Mouse (Mus musculus) midbrain, embryonic 14.5 days (tissue): Measurements from ENCODE around the gene Mrm1. TPM values are rescaled to one million over a fixed set of nuclear protein-coding genes. Genes with fewer than 3 reads are reported as not detected.
"Not testable (repeated sequence)": the region's sequence is repeated elsewhere in the genome, so short reads cannot be mapped to it uniquely, and the experiment has no call there.

ENCODE experiments used
- ATAC-seq: fragments of 200-750 bp; cut with Nextera tagmentation; 2 replicates; pipeline ENCODE4 v1.8.0; 2017; ENCODE audit warnings: moderate number of reproducible peaks, moderate library complexity; ENCODE audit not compliant: low FRiP score, low TSS enrichment
- DNase-seq: peaks from one replicate; pipeline ENCODE4 v3.0.0-alpha.2; 2015
- H3K27ac ChIP-seq: fragments of 300-500 bp; sonication (generic); replicated peaks from 2 replicates; pipeline ENCODE4 v1.5.1; 2014; ENCODE audit warnings: mild to moderate bottlenecking, low read depth, low read length, moderate library complexity
- H3K27me3 ChIP-seq: fragments of 300-500 bp; sonication (generic); 2 replicates; pipeline ENCODE4 v1.6.1; 2014; ENCODE audit warnings: low read length, control low read depth, mixed read lengths; ENCODE audit not compliant: control insufficient read depth, insufficient read depth
- H3K36me3 ChIP-seq: fragments of 300-500 bp; sonication (generic); 2 replicates; pipeline ENCODE4 v1.6.1; 2014; ENCODE audit warnings: low read length, control low read depth; ENCODE audit not compliant: control insufficient read depth, insufficient read depth
- H3K4me1 ChIP-seq: fragments of 300-500 bp; sonication (generic); 2 replicates; pipeline ENCODE4 v1.6.1; 2014; ENCODE audit warnings: mild to moderate bottlenecking, antibody characterized with exemption, low read length, control low read depth; ENCODE audit not compliant: control insufficient read depth, insufficient read depth
- H3K4me2 ChIP-seq: fragments of 300-500 bp; sonication (generic); 2 replicates; pipeline ENCODE4 v1.6.1; 2014; ENCODE audit warnings: mild to moderate bottlenecking, low read length, moderate library complexity
- H3K4me3 ChIP-seq: fragments of 300-500 bp; sonication (generic); replicated peaks from 2 replicates; pipeline ENCODE4 v1.5.1; 2014; ENCODE audit warnings: low read depth, low read length
- H3K9ac ChIP-seq: fragments of 300-500 bp; sonication (generic); replicated peaks from 2 replicates; pipeline ENCODE4 v1.6.1; 2014; ENCODE audit warnings: mild to moderate bottlenecking, low read length, moderate library complexity
- H3K9me3 ChIP-seq: fragments of 300-500 bp; sonication (generic); 2 replicates; pipeline ENCODE4 v1.6.1; 2016; ENCODE audit warnings: low read length, control low read depth, mixed read lengths; ENCODE audit not compliant: control insufficient read depth
- WGBS: fragments of 180-500 bp; shearing (Covaris S2); extraction: QIAGEN DNeasy Blood & Tissue Kit; methylation state at CpG from one replicate; pipeline ENCODE4 v1.1.7; 2014; 5-methylcytosine and 5-hydroxymethylcytosine counted together
- polyA plus RNA-seq: library from polyadenylated mRNA; unstranded; fragments of >200 nt; fragmentation: Nextera tagmentation; extraction: Ambion mirVana; gene quantifications from 2 replicates; pipeline ENCODE4 v1.2.1, GENCODE M21; 2014

Gene Mrm1
- polyA plus RNA-seq, 1 experiment from 2014 or later, result 8.5 TPM

DNA sequence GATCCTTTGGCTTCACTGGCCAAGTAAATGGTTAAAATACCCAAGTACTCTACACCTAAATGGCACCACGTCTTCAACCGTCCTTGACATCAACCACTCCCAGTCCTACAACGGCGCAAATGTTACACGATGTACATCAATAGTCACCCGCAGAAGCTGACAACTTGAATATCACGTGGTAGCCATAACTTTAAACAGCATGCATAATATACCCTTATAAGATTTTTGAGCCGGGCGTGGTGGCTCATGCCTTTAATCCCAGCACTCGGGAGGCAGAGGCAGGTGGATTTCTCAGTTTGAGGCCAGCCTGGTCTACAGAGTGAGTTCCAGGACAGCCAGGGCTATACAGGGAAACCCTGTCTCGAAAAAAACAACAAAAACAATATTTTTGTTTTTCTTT is 10.2 kb upstream of the Mrm1 start:
- Histone ChIP-seq H3K27ac (peak overlapping the region; percentile 60), H3K4me2 (peak overlapping the region; percentile 97), H3K9ac (peak overlapping the region; percentile 56; the same call in 1 of the 2 replicates), H3K36me3 (peaks cover 34% of the 10 kb centered on the region), H3K4me3 (peak overlapping the region; percentile 56)
- H3K4me1 ChIP-seq, DNase-seq, ATAC-seq, H3K27me3 ChIP-seq, H3K9me3 ChIP-seq: not testable (repeated sequence)
- 73% methylated on average over 11 of the region's 11 CpGs for WGBS

- Histone ChIP-seq H3K9me3 (no peaks in the 10 kb centered on the region), H3K4me3 (peak within 1 kb of the TSS; percentile 56), H3K36me3 (peaks cover 27% of the 10 kb centered on the region), H3K4me2 (peak within 1 kb of the TSS; percentile 97), H3K9ac (peak within 1 kb of the TSS; percentile 56), H3K4me1 (peaks cover 9% of the 10 kb centered on the region; the same call in 1 of the 2 replicates), H3K27me3 (no peaks in the 10 kb centered on the region), H3K27ac (peak within 1 kb of the TSS; percentile 60)
- under 1% methylated on average over 62 of the region's 62 CpGs for WGBS
- peak; percentile 84 for DNase-seq
- peak; percentile 82 for ATAC-seq
These were observed 9.4 kb upstream of the Mrm1 start, which contains the start of gene Dhrs11 for GRCm38 (mm10) chr11:84828516-84829399. Gene Dhrs11, minus strand, starts transcription at chr11:84828994.

GRCm38 (mm10) chr11:84827901-84828503 is 8.7 kb upstream of the Mrm1 start:
- WGBS, result 47% methylated on average over 3 of the region's 3 CpGs
- peak overlapping the region; percentile 97 for H3K4me2 ChIP-seq
- ATAC-seq (no peak), DNase-seq (no peak)
- H3K4me1 ChIP-seq, result peaks cover 9% of the 10 kb centered on the region; the same call in 1 of the 2 replicates
- H3K4me3 ChIP-seq, result peak overlapping the region; percentile 56
- H3K27ac ChIP-seq, result no peak overlapping the region
- H3K36me3 ChIP-seq, result peaks cover 20% of the 10 kb centered on the region
- no peaks in the 10 kb centered on the region for H3K9me3 ChIP-seq
- no peaks in the 10 kb centered on the region for H3K27me3 ChIP-seq
- no peak overlapping the region for H3K9ac ChIP-seq

- Histone ChIP-seq H3K4me2 (no peak overlapping the region), H3K9me3 (no peaks in the 10 kb centered on the region), H3K36me3 (peaks cover 15% of the 10 kb centered on the region), H3K27me3 (no peaks in the 10 kb centered on the region), H3K4me3 (no peak overlapping the region), H3K27ac (no peak overlapping the region), H3K9ac (no peak overlapping the region), H3K4me1 (peaks cover 9% of the 10 kb centered on the region; the same call in 1 of the 2 replicates)
- DNase-seq (no peak), ATAC-seq (no peak)
These were observed 8.2 kb upstream of the Mrm1 start for GRCm38 (mm10) chr11:84827492-84827891.

GRCm38 (mm10) chr11:84826185-84826584 is 6.9 kb upstream of the Mrm1 start:
- no peaks in the 10 kb centered on the region for H3K9me3 ChIP-seq
- H3K9ac ChIP-seq, result no peak overlapping the region
- H3K36me3 ChIP-seq, result peaks cover 4% of the 10 kb centered on the region; the same call in 1 of the 2 replicates
- no peak overlapping the region for H3K27ac ChIP-seq
- H3K4me2 ChIP-seq, result no peak overlapping the region
- no peak overlapping the region for H3K4me3 ChIP-seq
- DNase-seq (peak; percentile 21), ATAC-seq (no peak)
- WGBS, result 80% methylated on average over 3 of the region's 3 CpGs
- H3K4me1 ChIP-seq, result peaks cover 9% of the 10 kb centered on the region; the same call in 1 of the 2 replicates
- H3K27me3 ChIP-seq, result no peaks in the 10 kb centered on the region

DNA sequence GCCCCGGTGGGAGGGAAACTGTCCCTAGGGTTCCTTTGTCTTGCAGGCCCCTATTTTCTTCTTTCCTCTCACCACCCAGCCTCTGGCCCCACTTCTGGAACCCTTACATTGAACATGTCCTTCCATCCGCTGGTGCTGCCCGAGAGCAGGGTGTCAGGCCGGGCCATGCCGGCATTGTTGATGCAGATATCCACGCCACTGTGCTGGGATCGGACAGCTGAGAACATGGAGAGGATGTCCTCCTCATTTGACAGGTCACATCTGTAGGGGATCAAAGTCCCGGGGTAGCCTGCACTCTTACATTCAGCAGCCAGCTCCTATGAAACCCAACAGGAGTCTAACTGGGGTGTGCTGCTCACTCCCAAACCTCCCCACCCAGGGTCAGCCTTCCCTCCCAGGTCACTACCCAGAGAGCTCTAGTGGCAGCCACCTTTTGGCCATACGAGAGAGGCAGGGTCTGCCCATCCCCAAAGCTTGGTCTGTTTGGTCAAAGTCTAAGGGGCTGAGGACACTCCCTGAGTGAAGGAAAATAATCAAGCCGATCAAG is 6.0 kb upstream of the Mrm1 start:
- Histone ChIP-seq H3K9me3 (no peaks in the 10 kb centered on the region), H3K9ac (no peak overlapping the region), H3K4me1 (peaks cover 9% of the 10 kb centered on the region; the same call in 1 of the 2 replicates), H3K27me3 (no peaks in the 10 kb centered on the region), H3K4me3 (no peak overlapping the region), H3K36me3 (no peaks in the 10 kb centered on the region), H3K4me2 (no peak overlapping the region), H3K27ac (no peak overlapping the region)
- no peak for ATAC-seq
- no peak for DNase-seq
- WGBS, result 93% methylated on average over 10 of the region's 10 CpGs

GRCm38 (mm10) chr11:84823484-84823897 is 4.2 kb upstream of the Mrm1 start:
- Histone ChIP-seq H3K27me3 (no peaks in the 10 kb centered on the region), H3K4me3 (no peak overlapping the region), H3K4me2 (no peak overlapping the region), H3K27ac (no peak overlapping the region), H3K9ac (no peak overlapping the region), H3K4me1 (peaks cover under 1% of the 10 kb centered on the region; the same call in 1 of the 2 replicates), H3K36me3 (no peaks in the 10 kb centered on the region), H3K9me3 (no peaks in the 10 kb centered on the region)
- DNase-seq (no peak), ATAC-seq (no peak)
- 69% methylated on average over 10 of the region's 10 CpGs for WGBS

GRCm38 (mm10) chr11:84822487-84822886 is 3.2 kb upstream of the Mrm1 start:
- H3K9me3 ChIP-seq, result no peaks in the 10 kb centered on the region
- H3K36me3 ChIP-seq, result no peaks in the 10 kb centered on the region
- no peak overlapping the region for H3K4me2 ChIP-seq
- DNase-seq (no peak), ATAC-seq (no peak)
- WGBS, result 77% methylated on average over 5 of the region's 5 CpGs
- no peak overlapping the region for H3K27ac ChIP-seq
- H3K4me3 ChIP-seq, result no peak overlapping the region
- H3K27me3 ChIP-seq, result no peaks in the 10 kb centered on the region
- H3K9ac ChIP-seq, result no peak overlapping the region; the same call in 1 of the 2 replicates
- H3K4me1 ChIP-seq, result peaks cover 3% of the 10 kb centered on the region; the same call in 1 of the 2 replicates
